Mouse (Mus musculus): Measurements from ENCODE around the gene Ssbp4. TPM values are rescaled to one million over a fixed set of nuclear protein-coding genes. Genes with fewer than 3 reads are reported as not detected.
A peak's percentile ranks its signal among the peaks of the same experiment; 100 is the strongest.

The Ssbp4 gene
- polyA plus RNA-seq, 1 experiment from 2014 or later: 114 TPM

DNA sequence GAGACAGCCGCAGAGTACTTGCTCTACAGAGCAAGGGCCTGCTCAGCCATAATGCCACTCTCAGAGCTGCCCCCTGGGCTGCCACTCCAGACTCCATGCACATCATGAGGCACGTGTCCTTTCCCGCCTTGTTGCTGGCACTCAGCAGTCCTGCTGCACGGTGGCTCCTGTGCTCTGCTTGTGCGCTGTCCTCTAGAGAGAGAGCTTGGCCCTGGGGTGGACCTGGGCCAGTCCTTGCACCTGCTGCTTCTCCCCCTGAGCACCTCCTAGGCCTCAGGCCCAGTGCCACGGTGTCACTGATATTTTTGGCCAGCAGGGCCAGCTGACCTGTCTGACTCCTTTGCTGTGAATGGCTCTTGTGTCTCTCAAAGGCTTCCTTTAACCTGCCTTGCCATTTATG lies 37.7 kb downstream of the Ssbp4 start:
- WGBS: 79% methylated on average over 6 of the region's 6 CpGs
- H3K36me3 ChIP-seq: peaks cover 5% of the 10 kb centered on the region
- no peaks in the 10 kb centered on the region for H3K9me3 ChIP-seq
- H3K27me3 ChIP-seq: no peaks in the 10 kb centered on the region
- no peak overlapping the region for H3K4me2 ChIP-seq (replicated peaks)
- no peaks in the 10 kb centered on the region for H3K4me1 ChIP-seq
- no peak overlapping the region for H3K27ac ChIP-seq (replicated peaks)
- H3K4me3 ChIP-seq: no peak overlapping the region
- no peak for ATAC-seq (replicated peaks)
- H3K9ac ChIP-seq (replicated peaks): no peak overlapping the region

DNA sequence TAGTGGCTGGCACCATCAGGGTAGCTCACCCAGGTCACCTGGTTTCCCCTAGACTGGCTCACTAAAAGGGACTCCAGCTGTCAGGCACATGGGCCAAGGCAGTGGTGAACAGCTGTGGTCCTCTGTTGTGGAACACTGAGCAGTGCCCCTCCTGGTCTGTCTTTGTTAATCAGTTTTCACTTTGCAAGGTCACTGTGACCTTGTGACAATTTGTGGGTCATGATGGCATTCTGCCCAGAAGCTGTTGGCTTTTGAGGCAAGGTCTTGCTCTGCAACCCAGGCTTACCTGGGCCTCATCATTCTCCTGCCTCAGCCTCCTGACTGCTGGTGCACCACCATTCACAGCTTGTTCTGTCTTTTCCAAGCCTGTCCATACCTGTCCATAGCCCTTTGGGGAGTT lies 38.3 kb downstream of the Ssbp4 start:
- no peaks in the 10 kb centered on the region for H3K9me3 ChIP-seq
- no peak overlapping the region for H3K27ac ChIP-seq (replicated peaks)
- peaks cover 5% of the 10 kb centered on the region; the same call in 1 of the 2 replicates for H3K4me1 ChIP-seq
- H3K36me3 ChIP-seq: peaks cover 5% of the 10 kb centered on the region
- no peaks in the 10 kb centered on the region for H3K27me3 ChIP-seq
- no peak overlapping the region for H3K9ac ChIP-seq (replicated peaks)
- H3K4me2 ChIP-seq (replicated peaks): no peak overlapping the region
- no peak for ATAC-seq (replicated peaks)
- no peak overlapping the region for H3K4me3 ChIP-seq

- no peaks in the 10 kb centered on the region for H3K9me3 ChIP-seq
- H3K27me3 ChIP-seq: no peaks in the 10 kb centered on the region
- WGBS: 75% methylated on average over 3 of the region's 3 CpGs
- H3K4me2 ChIP-seq (replicated peaks): no peak overlapping the region
- no peak overlapping the region for H3K9ac ChIP-seq (replicated peaks)
- H3K4me3 ChIP-seq: no peak overlapping the region
- no peak overlapping the region for H3K27ac ChIP-seq (replicated peaks)
- H3K36me3 ChIP-seq: no peaks in the 10 kb centered on the region
- H3K4me1 ChIP-seq: peaks cover 8% of the 10 kb centered on the region; the same call in 1 of the 2 replicates
- ATAC-seq (replicated peaks): no peak
These were observed 43.1 kb downstream of the Ssbp4 start for GRCm38 (mm10) chr8:70565561-70565960.

GRCm38 (mm10) chr8:70564696-70565235 lies 43.9 kb downstream of the Ssbp4 start:
- Histone ChIP-seq H3K36me3 (no peaks in the 10 kb centered on the region), H3K4me1 (peaks cover 8% of the 10 kb centered on the region; the same call in 1 of the 2 replicates), H3K27me3 (no peaks in the 10 kb centered on the region), H3K4me2 (replicated peaks) (no peak overlapping the region), H3K9ac (replicated peaks) (no peak overlapping the region), H3K9me3 (no peaks in the 10 kb centered on the region), H3K27ac (replicated peaks) (no peak overlapping the region), H3K4me3 (no peak overlapping the region)
- ATAC-seq (replicated peaks): no peak
- 90% methylated on average over 3 of the region's 3 CpGs for WGBS

GRCm38 (mm10) chr8:70563763-70564387 lies 44.8 kb downstream of the Ssbp4 start:
- ATAC-seq (replicated peaks): no peak
- no peak overlapping the region for H3K9ac ChIP-seq (replicated peaks)
- no peaks in the 10 kb centered on the region for H3K9me3 ChIP-seq
- no peak overlapping the region for H3K4me2 ChIP-seq (replicated peaks)
- H3K36me3 ChIP-seq: no peaks in the 10 kb centered on the region
- no peaks in the 10 kb centered on the region for H3K27me3 ChIP-seq
- no peak overlapping the region for H3K4me3 ChIP-seq
- H3K27ac ChIP-seq (replicated peaks): no peak overlapping the region
- 95% methylated on average over 6 of the region's 6 CpGs for WGBS
- H3K4me1 ChIP-seq: peaks cover 8% of the 10 kb centered on the region; the same call in 1 of the 2 replicates

DNA sequence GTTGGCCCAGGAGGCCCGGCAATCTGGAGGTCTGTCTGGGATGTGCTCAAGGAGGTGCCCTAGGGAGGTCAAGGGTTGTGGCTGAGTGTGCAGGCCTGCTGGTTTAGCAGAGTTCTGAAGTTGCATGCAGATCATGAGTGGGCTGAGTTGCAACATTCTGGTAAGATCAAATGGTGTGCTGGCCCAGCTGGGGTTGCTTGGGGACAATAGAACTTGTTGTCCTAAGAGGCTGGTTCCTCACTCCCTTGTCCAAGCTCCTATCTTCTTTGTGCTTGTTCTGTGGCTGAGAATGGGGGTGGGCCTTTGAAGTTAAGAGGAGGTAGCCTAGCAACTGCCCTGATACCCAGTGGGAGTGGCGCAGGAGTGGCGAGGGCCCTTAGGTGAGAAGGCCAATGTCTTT lies 45.9 kb downstream of the Ssbp4 start:
- no peak for ATAC-seq (replicated peaks)
- H3K9ac ChIP-seq (replicated peaks): no peak overlapping the region
- H3K4me3 ChIP-seq: no peak overlapping the region
- H3K9me3 ChIP-seq: no peaks in the 10 kb centered on the region
- H3K36me3 ChIP-seq: no peaks in the 10 kb centered on the region
- H3K27me3 ChIP-seq: no peaks in the 10 kb centered on the region
- peaks cover 8% of the 10 kb centered on the region; the same call in 1 of the 2 replicates for H3K4me1 ChIP-seq
- WGBS: 88% methylated on average over 3 of the region's 3 CpGs
- no peak overlapping the region for H3K27ac ChIP-seq (replicated peaks)
- no peak overlapping the region for H3K4me2 ChIP-seq (replicated peaks)

DNA sequence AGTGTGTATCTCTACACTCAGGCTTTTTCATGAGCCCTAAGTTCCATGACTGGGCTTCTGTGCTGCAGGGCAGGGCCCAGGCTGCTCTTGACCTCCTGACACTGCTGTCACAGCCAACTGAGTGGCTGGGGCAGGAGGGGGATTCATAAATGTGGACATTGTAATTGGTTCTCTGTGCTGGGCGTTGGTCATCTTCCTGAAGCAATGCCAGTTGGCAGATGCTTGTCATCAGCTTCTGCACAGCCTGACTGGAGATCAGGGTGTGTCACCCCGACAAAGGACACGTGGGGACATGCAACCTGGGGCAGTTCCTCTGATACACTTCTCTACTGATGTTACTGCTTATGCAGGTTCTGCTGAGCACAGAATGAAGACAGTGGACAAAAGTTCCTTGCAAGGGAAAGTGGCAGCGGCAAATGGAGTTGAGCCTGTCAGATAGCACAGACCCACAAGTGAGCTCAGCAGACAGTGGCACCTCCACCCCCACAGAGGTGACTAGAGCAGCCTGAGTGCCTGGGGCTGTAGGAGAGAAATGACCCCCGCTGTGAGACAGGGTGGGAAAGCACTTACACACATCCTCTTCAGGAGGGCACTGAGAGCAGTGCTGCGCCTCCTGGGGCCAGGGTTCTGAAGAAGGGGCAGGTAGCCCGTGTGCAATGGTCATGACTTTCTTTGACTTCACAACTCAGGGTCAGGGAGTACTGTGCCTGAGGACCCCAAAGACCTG lies 46.7 kb downstream of the Ssbp4 start:
- Histone ChIP-seq H3K9me3 (no peaks in the 10 kb centered on the region), H3K4me2 (replicated peaks) (no peak overlapping the region), H3K27me3 (no peaks in the 10 kb centered on the region), H3K4me3 (no peak overlapping the region), H3K9ac (replicated peaks) (no peak overlapping the region), H3K27ac (replicated peaks) (no peak overlapping the region), H3K36me3 (no peaks in the 10 kb centered on the region), H3K4me1 (peaks cover 8% of the 10 kb centered on the region; the same call in 1 of the 2 replicates)
- 86% methylated on average over 7 of the region's 7 CpGs for WGBS
- ATAC-seq (replicated peaks): no peak

DNA sequence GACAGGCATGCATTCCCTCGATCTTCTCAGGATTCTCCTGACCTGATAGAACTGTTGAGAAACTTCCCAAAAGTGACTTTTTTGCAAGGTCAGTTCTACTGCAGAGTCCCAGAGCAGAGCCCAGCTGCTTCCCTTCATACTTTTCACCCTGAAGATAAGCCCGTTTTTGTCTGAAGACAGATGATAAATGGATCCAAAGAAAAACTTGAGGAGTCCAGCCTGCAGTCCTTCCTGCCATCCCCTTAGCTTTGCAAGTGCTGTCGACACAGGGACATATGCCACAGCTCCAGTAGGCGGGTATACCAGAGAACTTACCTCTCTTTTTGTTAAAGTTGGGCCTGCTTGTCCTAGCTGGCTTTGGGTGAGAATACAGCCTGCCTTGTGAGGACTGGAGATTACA lies 47.3 kb downstream of the Ssbp4 start:
- 88% methylated on average over 4 of the region's 4 CpGs for WGBS
- no peak overlapping the region for H3K4me2 ChIP-seq (replicated peaks)
- peaks cover 8% of the 10 kb centered on the region; the same call in 1 of the 2 replicates for H3K4me1 ChIP-seq
- H3K36me3 ChIP-seq: no peaks in the 10 kb centered on the region
- H3K27ac ChIP-seq (replicated peaks): no peak overlapping the region
- H3K4me3 ChIP-seq: no peak overlapping the region
- no peak overlapping the region for H3K9ac ChIP-seq (replicated peaks)
- no peaks in the 10 kb centered on the region for H3K9me3 ChIP-seq
- no peak for ATAC-seq (replicated peaks)
- no peaks in the 10 kb centered on the region for H3K27me3 ChIP-seq

GRCm38 (mm10) chr8:70560564-70560963 lies 48.1 kb downstream of the Ssbp4 start:
- Histone ChIP-seq H3K4me1 (peaks cover 4% of the 10 kb centered on the region; the same call in 1 of the 2 replicates), H3K9me3 (no peaks in the 10 kb centered on the region), H3K4me3 (no peak overlapping the region), H3K9ac (replicated peaks) (no peak overlapping the region), H3K36me3 (no peaks in the 10 kb centered on the region), H3K4me2 (replicated peaks) (no peak overlapping the region), H3K27ac (replicated peaks) (no peak overlapping the region), H3K27me3 (no peaks in the 10 kb centered on the region)
- 66% methylated on average over 3 of the region's 3 CpGs for WGBS
- ATAC-seq (replicated peaks): 0 out of 2 replicates have a peak, but pooled peaks have one; percentile 29

DNA sequence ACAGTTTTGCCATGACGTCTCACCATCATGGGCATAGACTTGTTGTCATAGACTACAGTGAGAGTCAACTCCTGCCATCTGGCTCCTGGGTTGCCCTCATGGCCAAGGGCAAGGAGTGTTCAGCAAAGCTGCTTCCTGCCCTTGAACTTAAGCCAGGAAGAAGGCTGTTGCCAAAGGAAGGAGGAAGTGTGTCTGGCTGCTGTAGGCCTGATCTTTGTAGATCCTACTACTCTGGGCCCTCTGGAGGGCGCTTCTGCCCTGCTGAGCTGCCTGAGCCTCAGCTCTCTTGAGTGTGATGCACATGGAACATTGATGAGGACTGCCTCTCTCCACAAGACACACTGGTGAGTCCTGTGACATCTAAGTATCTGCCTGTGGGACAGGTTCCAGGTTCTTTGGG lies 48.6 kb downstream of the Ssbp4 start:
- Histone ChIP-seq H3K27ac (replicated peaks) (no peak overlapping the region), H3K9ac (replicated peaks) (no peak overlapping the region), H3K36me3 (no peaks in the 10 kb centered on the region), H3K27me3 (no peaks in the 10 kb centered on the region), H3K4me2 (replicated peaks) (no peak overlapping the region), H3K4me1 (peaks cover under 1% of the 10 kb centered on the region; the same call in 1 of the 2 replicates), H3K9me3 (no peaks in the 10 kb centered on the region), H3K4me3 (no peak overlapping the region)
- no peak for ATAC-seq (replicated peaks)
- 74% methylated on average over 2 of the region's 2 CpGs for WGBS

GRCm38 (mm10) chr8:70558983-70559382 lies 49.7 kb downstream of the Ssbp4 start:
- Histone ChIP-seq H3K4me3 (no peak overlapping the region), H3K9ac (replicated peaks) (no peak overlapping the region), H3K36me3 (no peaks in the 10 kb centered on the region), H3K9me3 (no peaks in the 10 kb centered on the region), H3K27me3 (no peaks in the 10 kb centered on the region), H3K4me2 (replicated peaks) (no peak overlapping the region), H3K4me1 (peaks cover 4% of the 10 kb centered on the region), H3K27ac (replicated peaks) (no peak overlapping the region)
- no peak for ATAC-seq (replicated peaks)
- 81% methylated on average over 3 of the region's 3 CpGs for WGBS

DNA sequence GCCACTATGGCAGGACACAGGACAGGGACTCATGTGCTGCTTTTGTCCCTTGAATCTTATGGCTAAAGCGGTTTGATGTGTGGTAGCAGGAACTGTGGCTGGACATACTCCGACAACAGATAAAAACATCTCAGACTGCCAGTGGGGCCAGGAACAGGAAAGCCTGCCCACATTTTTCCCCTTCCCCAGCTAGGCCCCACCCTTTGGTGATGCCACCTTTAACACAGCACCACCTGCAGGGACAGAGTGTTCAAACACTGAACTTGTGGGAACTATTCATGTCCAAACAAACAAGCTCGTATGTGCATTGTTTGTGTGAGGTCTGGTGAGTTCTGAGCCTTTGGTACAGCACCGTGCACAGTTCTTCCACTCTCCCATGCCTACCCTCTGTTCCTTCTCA lies 50.3 kb downstream of the Ssbp4 start:
- 64% methylated on average over 4 of the region's 4 CpGs for WGBS
- Histone ChIP-seq H3K4me1 (peaks cover 10% of the 10 kb centered on the region), H3K4me2 (replicated peaks) (no peak overlapping the region), H3K9ac (replicated peaks) (no peak overlapping the region), H3K27me3 (no peaks in the 10 kb centered on the region), H3K27ac (replicated peaks) (no peak overlapping the region), H3K4me3 (no peak overlapping the region), H3K9me3 (no peaks in the 10 kb centered on the region), H3K36me3 (no peaks in the 10 kb centered on the region)
- ATAC-seq (replicated peaks): no peak
